Mouse (Mus musculus) monocyte, adult 2 months (primary cell): Measurements from ENCODE around the gene Lrrc28.
A peak's percentile ranks its signal among the peaks of the same experiment; 100 is the strongest.

Experiments
- DNase-seq, 2 experiments: peaks; one replicate each; pipeline ENCODE4 v3.0.0; 2022; ENCODE audit warnings: low spot score in 2 of 2, low read depth in 1 of 2

The Lrrc28 gene

GRCm38 (mm10) chr7:67646131-67646530 is 1.1 kb upstream of the Lrrc28 start:
- DNase-seq, result no peak

GRCm38 (mm10) chr7:67645681-67646014 is 580 bp upstream of the Lrrc28 start:
- no peak for DNase-seq

GRCm38 (mm10) chr7:67644291-67644690 is 777 bp downstream of the Lrrc28 start:
- no peak for DNase-seq

- DNase-seq, result no peak
These were observed 2.1 kb downstream of the Lrrc28 start for GRCm38 (mm10) chr7:67642955-67643354.

GRCm38 (mm10) chr7:67639006-67639405 is 6.1 kb downstream of the Lrrc28 start:
- DNase-seq, result no peak

- no peak for DNase-seq
These were observed 8.9 kb downstream of the Lrrc28 start for GRCm38 (mm10) chr7:67636161-67636560.

GRCm38 (mm10) chr7:67634210-67634609 is 10.9 kb downstream of the Lrrc28 start:
- DNase-seq, result no peak

GRCm38 (mm10) chr7:67632380-67632779 is 12.7 kb downstream of the Lrrc28 start:
- DNase-seq, result no peak

GRCm38 (mm10) chr7:67630817-67631216 is 14.3 kb downstream of the Lrrc28 start:
- peak; percentile 12 to 54 for DNase-seq

- DNase-seq, result no peak
These were observed 15.4 kb downstream of the Lrrc28 start for GRCm38 (mm10) chr7:67629681-67630080.

- DNase-seq, result no peak
These were observed 18.4 kb downstream of the Lrrc28 start for GRCm38 (mm10) chr7:67626671-67627070.

GRCm38 (mm10) chr7:67622151-67622550 is 22.9 kb downstream of the Lrrc28 start:
- no peak for DNase-seq

GRCm38 (mm10) chr7:67619836-67620235 is 25.2 kb downstream of the Lrrc28 start:
- DNase-seq, result no peak

- no peak for DNase-seq
These were observed 26.8 kb downstream of the Lrrc28 start for GRCm38 (mm10) chr7:67618316-67618715.

GRCm38 (mm10) chr7:67617646-67618045 is 27.4 kb downstream of the Lrrc28 start:
- DNase-seq, result no peak

- DNase-seq, result no peak
These were observed 28.2 kb downstream of the Lrrc28 start for GRCm38 (mm10) chr7:67616890-67617289.

GRCm38 (mm10) chr7:67614464-67614861 is 30.6 kb downstream of the Lrrc28 start:
- DNase-seq, result no peak

- no peak for DNase-seq
These were observed 31.1 kb downstream of the Lrrc28 start for GRCm38 (mm10) chr7:67613795-67614463.

- DNase-seq, result no peak
These were observed 36.6 kb downstream of the Lrrc28 start for GRCm38 (mm10) chr7:67608348-67609024.

- no peak for DNase-seq
These were observed 37.3 kb downstream of the Lrrc28 start for GRCm38 (mm10) chr7:67607669-67608347.

GRCm38 (mm10) chr7:67606250-67606649 is 38.8 kb downstream of the Lrrc28 start:
- DNase-seq, result no peak

GRCm38 (mm10) chr7:67605114-67605513 is 40.0 kb downstream of the Lrrc28 start:
- DNase-seq, result no peak
